Mouse (Mus musculus) limb, embryonic 12.5 days (tissue): ENCODE results near the gene Gm3594. TPM values are rescaled to one million over a fixed set of nuclear protein-coding genes. Genes with fewer than 3 reads are reported as not detected.

Experiments used
- polyA plus RNA-seq: library from polyadenylated mRNA; unstranded; fragments of >200 nt; fragmentation: Nextera tagmentation; extraction: Ambion mirVana; gene quantifications from 2 replicates; pipeline ENCODE4 v1.2.1, GENCODE M21; 2016

Gm3594 gene
- polyA plus RNA-seq, 1 experiment from 2014 or later, result not detected

Other genes starting within 250 kb of the Gm3594 start
- gene Gm21560, start 225.3 kb downstream of the Gm3594 start, polyA plus RNA-seq, result not detected in 2 replicates
- 1.2 and 1.4 TPM in 2 replicates for gene Gm3411, start 157.4 kb downstream of the Gm3594 start, polyA plus RNA-seq
- not detected in 2 replicates for gene Gm21103, start 139.8 kb downstream of the Gm3594 start, polyA plus RNA-seq
- not detected in 2 replicates for gene Gm3618, start 100.9 kb downstream of the Gm3594 start, polyA plus RNA-seq
- gene Gm16440, start 54.3 kb downstream of the Gm3594 start, polyA plus RNA-seq, result not detected in 2 replicates
- 0.99 and 1.3 TPM in 2 replicates for gene Gm3591, start 32.1 kb downstream of the Gm3594 start, polyA plus RNA-seq
- not detected in 2 replicates for gene Gm8356, start 92.7 kb upstream of the Gm3594 start, polyA plus RNA-seq
- gene Gm3629, start 146.0 kb upstream of the Gm3594 start, polyA plus RNA-seq, result 0.31 TPM in 1 of 2 replicates, not detected in the other
- not detected in 2 replicates for gene Gm3460, start 177.8 kb upstream of the Gm3594 start, polyA plus RNA-seq
- not detected in 2 replicates for gene Gm10251, start 239.6 kb upstream of the Gm3594 start, polyA plus RNA-seq